ENCODE assay signal across 29 mouse cellular contexts in genomic region chr5:117949393-117949792, GRCm38 (mm10). TPM values are rescaled to one million over a fixed set of nuclear protein-coding genes. Genes with fewer than 3 reads are reported as not detected.
DNase-seq lines count a peak whose midpoint lies in the region; ATAC-seq and TF ChIP-seq lines count a peak whose summit lies in the region.
"Had no signal": no experiment of that assay in that cellular context is flagged by ENCODE, and none has a peak within 500 bp of the region (broad histone marks: within the 10 kb centered on the region; RNA-seq: fewer than 3 reads in every experiment).

No protein-coding gene starts in this region.

- H3K9me3 ChIP-seq in neural tube, embryonic 12.5 days = no peaks in the 10 kb centered on the region
- H3K9me3 ChIP-seq in neural tube, embryonic 15.5 days (replicated peaks) = no peaks in the 10 kb centered on the region
- H3K9me3 ChIP-seq in E14TG2a.4 (ENCODE audit: low read length) = no peaks in the 10 kb centered on the region
- no peaks in the 10 kb centered on the region for H3K9me3 ChIP-seq in ES-E14 (ENCODE audit: control insufficient read depth, insufficient read depth, low read depth, low read length)
- H3K9me3 ChIP-seq: embryonic facial prominence, embryonic 13.5 days; forebrain, embryonic 10.5 days; forebrain, embryonic 15.5 days; hindbrain, embryonic 13.5 days; limb, embryonic 12.5 days; midbrain, embryonic 13.5 days; stomach, embryonic 15.5 days had no signal

- H3K4me3 ChIP-seq in neural tube, embryonic 12.5 days = no peak overlapping the region
- H3K4me3 ChIP-seq in neural tube, embryonic 15.5 days (replicated peaks) = no peak overlapping the region
- H3K4me3 ChIP-seq in E14TG2a.4 (replicated peaks; ENCODE audit: low read length) = peak overlapping the region; percentile 78
- peak overlapping the region; percentile 77 to 87 for H3K4me3 ChIP-seq in ES-E14 (ENCODE audit: insufficient read depth in 1 of 2, low read depth in 1 of 2, low read length in 2 of 2, poor library complexity in 1 of 2, severe bottlenecking in 1 of 2)
- H3K4me3 ChIP-seq: embryonic facial prominence, embryonic 13.5 days; forebrain, embryonic 10.5 days; forebrain, embryonic 15.5 days; gastrocnemius, adult 2 months; hindbrain, embryonic 13.5 days; left cerebral cortex, adult 2 months; limb, embryonic 12.5 days; midbrain, embryonic 13.5 days; stomach, embryonic 15.5 days had no signal

- in situ Hi-C loops in ES-E14 (cut with MboI; ENCODE audit: low sequenced_read_pairs in 2 of 2, unreplicated experiment in 2 of 2) = loop anchor here in 1 of 2 experiments (25.0 kb wide), 1 partner anchor 437 kb away; no protein-coding TSS in a partner anchor

- no peaks in the 10 kb centered on the region for H3K36me3 ChIP-seq in neural tube, embryonic 12.5 days
- H3K36me3 ChIP-seq in neural tube, embryonic 15.5 days = no peaks in the 10 kb centered on the region
- H3K36me3 ChIP-seq in E14TG2a.4 (ENCODE audit: insufficient read depth, low read length) = peaks cover 3% of the 10 kb centered on the region; the same call in 1 of the 2 replicates
- H3K36me3 ChIP-seq in ES-E14 (ENCODE audit: control insufficient read depth, insufficient read depth, low read length, poor library complexity, severe bottlenecking) = no peaks in the 10 kb centered on the region
- H3K36me3 ChIP-seq: embryonic facial prominence, embryonic 13.5 days; forebrain, embryonic 10.5 days; forebrain, embryonic 15.5 days; hindbrain, embryonic 13.5 days; limb, embryonic 12.5 days; midbrain, embryonic 13.5 days; stomach, embryonic 15.5 days had no signal

- no peaks in the 10 kb centered on the region; the same call in 1 of the 2 replicates for H3K4me1 ChIP-seq in neural tube, embryonic 12.5 days
- no peaks in the 10 kb centered on the region for H3K4me1 ChIP-seq in neural tube, embryonic 15.5 days
- peaks cover 48% of the 10 kb centered on the region for H3K4me1 ChIP-seq in E14TG2a.4 (replicated peaks; ENCODE audit: low read depth, low read length)
- peaks cover 0 to 7% of the 10 kb centered on the region in 2 experiments; a peak in 1 of 4 replicates for H3K4me1 ChIP-seq in ES-E14 (ENCODE audit: control insufficient read depth in 2 of 2, insufficient read depth in 2 of 2, low read length in 2 of 2, poor library complexity in 1 of 2)
- H3K4me1 ChIP-seq: embryonic facial prominence, embryonic 13.5 days; forebrain, embryonic 15.5 days; hindbrain, embryonic 13.5 days; limb, embryonic 12.5 days; midbrain, embryonic 13.5 days; stomach, embryonic 15.5 days had no signal

- H3K9ac ChIP-seq in neural tube, embryonic 12.5 days = no peak overlapping the region
- H3K9ac ChIP-seq in neural tube, embryonic 15.5 days (replicated peaks) = no peak overlapping the region
- peak overlapping the region; percentile 81 for H3K9ac ChIP-seq in ES-E14 (ENCODE audit: insufficient read depth, low read depth, low read length, poor library complexity, severe bottlenecking)
- H3K9ac ChIP-seq: embryonic facial prominence, embryonic 13.5 days; forebrain, embryonic 15.5 days; hindbrain, embryonic 13.5 days; limb, embryonic 12.5 days; liver, postnatal 0 days; midbrain, embryonic 13.5 days; stomach, embryonic 15.5 days had no signal

- peak overlapping the region; percentile 17; the same call in 1 of the 2 replicates for H3K4me2 ChIP-seq in neural tube, embryonic 12.5 days (replicated peaks)
- H3K4me2 ChIP-seq in neural tube, embryonic 15.5 days = no peak overlapping the region
- H3K4me2 ChIP-seq: embryonic facial prominence, embryonic 13.5 days; forebrain, embryonic 15.5 days; heart, embryonic 11.5 days; hindbrain, embryonic 13.5 days; limb, embryonic 12.5 days; midbrain, embryonic 13.5 days; stomach, embryonic 15.5 days had no signal

- no peaks in the 10 kb centered on the region for H3K27me3 ChIP-seq in neural tube, embryonic 12.5 days (replicated peaks)
- peaks cover 8% of the 10 kb centered on the region; the same call in 1 of the 2 replicates for H3K27me3 ChIP-seq in neural tube, embryonic 15.5 days (replicated peaks)
- H3K27me3 ChIP-seq in E14TG2a.4 (ENCODE audit: insufficient read depth, low read length) = no peaks in the 10 kb centered on the region
- H3K27me3 ChIP-seq: embryonic facial prominence, embryonic 13.5 days; forebrain, embryonic 15.5 days; midbrain, embryonic 13.5 days; stomach, embryonic 15.5 days had no signal

- 60% methylated on average over 10 of the region's 10 CpGs for WGBS in neural tube, embryonic 12.5 days
- 49% methylated on average over 10 of the region's 10 CpGs for WGBS in neural tube, embryonic 15.5 days

- no peak for ATAC-seq in neural tube, embryonic 12.5 days (ENCODE audit: low FRiP score, low read depth)
- no peak for ATAC-seq in neural tube, embryonic 15.5 days (ENCODE audit: low FRiP score)
- ATAC-seq: CD4-positive, CD25-positive, alpha-beta regulatory T cell, adult 4 months; forebrain, embryonic 15.5 days; liver, postnatal 0 days; midbrain, embryonic 13.5 days had no signal

- DNase-seq in ES-E14 (ENCODE audit: low read depth, low spot score) = no peak
- peak; percentile 19 for DNase-seq in mesoderm, embryonic 11.5 days (ENCODE audit: low read depth, low spot score)
- no peak for DNase-seq in c-Kit-positive CD71-positive TER-119-positive erythroid progenitor cells, embryonic 14.5 days (ENCODE audit: low spot score)
- DNase-seq in gastrocnemius, adult 18-20 months (ENCODE audit: low spot score) = no peak
- DNase-seq: adrenal gland, postnatal 14 days; cerebellum, adult 11-12 months; cerebellum, adult 9-11 months; gastrocnemius, adult 2 months; gastrocnemius, postnatal 36 days; heart, adult 18-20 months; heart, postnatal 36 days; kidney, adult 11 months; kidney, postnatal 14 days; liver, postnatal 0 days; lung, postnatal 36 days; right cerebral cortex, postnatal 25 days had no signal

- no peak for TF ChIP-seq CTCF in E14TG2a.4 (conservative IDR thresholded peaks at IDR 0.05; ENCODE audit: low read length)

- H3K27ac ChIP-seq in neural tube, embryonic 12.5 days = no peak overlapping the region
- H3K27ac ChIP-seq in neural tube, embryonic 15.5 days (replicated peaks) = no peak overlapping the region
- H3K27ac ChIP-seq in ES-E14 (ENCODE audit: insufficient read depth, low read depth, low read length, poor library complexity, severe bottlenecking) = no peak overlapping the region
- H3K27ac ChIP-seq: embryonic facial prominence, embryonic 13.5 days; forebrain, embryonic 10.5 days; forebrain, embryonic 15.5 days; gastrocnemius, adult 2 months; hindbrain, embryonic 13.5 days; left cerebral cortex, adult 2 months; limb, embryonic 12.5 days; midbrain, embryonic 13.5 days; stomach, embryonic 15.5 days had no signal

TF ChIP-seq in ES-E14, 5 proteins besides CTCF, POLR2A, EP300 and RAD21:
- no peak for TF ChIP-seq ZNF384 (IDR thresholded peaks at IDR 0.05; ENCODE audit: low read depth, low read length)
- peak; percentile 29; the same call in 1 of the 2 replicates for TF ChIP-seq HCFC1 (IDR thresholded peaks at IDR 0.05; ENCODE audit: borderline replicate concordance, insufficient read depth, low read length)

RNA-seq across cellular contexts. Expression of gene Fbxo21, which starts 27.1 kb away (rescaled TPM):
- polyA plus RNA-seq in neural tube, embryonic 12.5 days (2016; fragmentation: Nextera tagmentation; extraction: Ambion mirVana) = 137 and 144 TPM in 2 replicates
- polyA plus RNA-seq in neural tube, embryonic 15.5 days (2015; fragmentation: Nextera tagmentation; extraction: Ambion mirVana) = 127 and 143 TPM in 2 replicates
- 19.7 and 23.2 TPM in 2 replicates for total RNA-seq in ES-E14 (2012; rRNA removed)
- total RNA-seq in gastrocnemius, adult 18-20 months (2021) = 10 to 100 TPM; 12.5 to 13.9 TPM

Comparison
In these comparisons a context has a peak if more than half of its experiments do, and no peak if none do; other contexts are left out.
1. H3K4me3 ChIP-seq: peak in E14TG2a.4 (single experiment) and ES-E14 (2 of 2); none in neural tube, embryonic 12.5 days (single experiment) and neural tube, embryonic 15.5 days (single experiment).